ENCODE assay signal across 23 mouse cellular contexts in the genomic region with DNA sequence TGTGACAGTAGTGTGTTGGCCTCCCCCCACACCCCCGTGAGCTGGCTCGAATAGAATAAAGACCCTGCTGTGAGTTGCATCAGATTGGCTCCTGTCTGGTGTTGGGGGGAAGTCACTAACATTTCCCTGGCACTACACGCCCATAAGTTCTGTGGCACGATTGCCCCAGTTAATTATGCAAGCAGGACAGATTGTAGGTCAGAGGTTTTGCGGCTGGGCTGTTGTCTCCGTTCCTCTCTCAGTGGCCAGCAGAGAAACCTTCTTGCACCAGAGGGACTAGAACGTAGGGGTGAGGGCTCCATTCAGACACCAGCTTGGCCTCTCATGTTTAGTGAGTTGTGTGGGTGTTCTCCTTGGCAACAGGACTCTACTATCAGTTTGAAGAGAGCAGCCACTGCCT. TPM values are rescaled to one million over a fixed set of nuclear protein-coding genes. Genes with fewer than 3 reads are reported as not detected.
A peak's percentile ranks its signal among the peaks of the same experiment; 100 is the strongest.
DNase-seq lines count a peak whose midpoint lies in the region; ATAC-seq and TF ChIP-seq lines count a peak whose summit lies in the region.
"Had no signal": no experiment of that assay in that cellular context is flagged by ENCODE, and none has a peak within 500 bp of the region (broad histone marks: within the 10 kb centered on the region; RNA-seq: fewer than 3 reads in every experiment).

No protein-coding gene starts in this region.

- no peaks in the 10 kb centered on the region for H3K36me3 ChIP-seq in lung, postnatal 0 days (ENCODE audit: insufficient read depth, low read length)
- H3K36me3 ChIP-seq: embryonic facial prominence, embryonic 15.5 days; forebrain, embryonic 15.5 days; heart, embryonic 10.5 days; hindbrain, embryonic 12.5 days had no signal

- ATAC-seq in lung, postnatal 0 days, result peak; percentile 19; the same call in 1 of the 2 replicates
- no peak for ATAC-seq in erythroid progenitor cell, adult 5-6 weeks (replicated peaks; ENCODE audit: low FRiP score, poor library complexity, severe bottlenecking)
- ATAC-seq: forebrain, embryonic 15.5 days; hindbrain, embryonic 16.5 days; inflammation-experienced regulatory T-cells, adult 6 months had no signal

- no peaks in the 10 kb centered on the region for H3K4me1 ChIP-seq in lung, postnatal 0 days (ENCODE audit: insufficient read depth, low read depth, low read length)
- H3K4me1 ChIP-seq in lung, adult 2 months (ENCODE audit: control insufficient read depth, insufficient read depth, low read length), result no peaks in the 10 kb centered on the region

- TF ChIP-seq CTCF in lung, postnatal 0 days (IDR thresholded peaks at IDR 0.05), result no peak
- TF ChIP-seq CTCF in lung, adult 2 months (IDR thresholded peaks at IDR 0.05; ENCODE audit: insufficient read depth, low read length), result no peak

- TF ChIP-seq POLR2A in lung, adult 2 months (IDR thresholded peaks at IDR 0.05; ENCODE audit: borderline replicate concordance, extremely low read depth, low read depth, low read length), result no peak

- H3K4me3 ChIP-seq in lung, postnatal 0 days (ENCODE audit: low read depth, low read length), result no peak overlapping the region
- no peak overlapping the region for H3K4me3 ChIP-seq in lung, adult 2 months (replicated peaks; ENCODE audit: extremely low read depth, low read depth, low read length)
- H3K4me3 ChIP-seq: embryonic facial prominence, embryonic 15.5 days; erythroblast, embryonic 14.5 days; forebrain, embryonic 15.5 days; heart, embryonic 10.5 days; hindbrain, embryonic 12.5 days had no signal

- H3K4me2 ChIP-seq in lung, postnatal 0 days (replicated peaks; ENCODE audit: low read depth, low read length), result no peak overlapping the region
- H3K4me2 ChIP-seq: embryonic facial prominence, embryonic 15.5 days; forebrain, embryonic 15.5 days; hindbrain, embryonic 12.5 days had no signal

- H3K27ac ChIP-seq in lung, postnatal 0 days (ENCODE audit: low read length), result no peak overlapping the region
- H3K27ac ChIP-seq: embryonic facial prominence, embryonic 15.5 days; forebrain, embryonic 15.5 days; heart, embryonic 10.5 days; hindbrain, embryonic 12.5 days had no signal

- WGBS in lung, postnatal 0 days, result 75% methylated on average over 7 of the region's 7 CpGs
- WGBS in lung, adult 2 months, result 82% methylated on average over 7 of the region's 7 CpGs

- no peak overlapping the region for H3K9ac ChIP-seq in lung, postnatal 0 days (replicated peaks; ENCODE audit: low read depth)
- H3K9ac ChIP-seq: embryonic facial prominence, embryonic 15.5 days; forebrain, embryonic 15.5 days; hindbrain, embryonic 12.5 days had no signal

- H3K27me3 ChIP-seq in lung, postnatal 0 days (replicated peaks; ENCODE audit: insufficient read depth, low read length), result no peaks in the 10 kb centered on the region
- H3K27me3 ChIP-seq: embryonic facial prominence, embryonic 15.5 days; forebrain, embryonic 15.5 days; hindbrain, embryonic 12.5 days had no signal

- no peak for TF ChIP-seq EP300 in lung, postnatal 0 days (IDR thresholded peaks at IDR 0.05)

- peak; percentile 32 for DNase-seq in adrenal gland, postnatal 10 days
- DNase-seq in adrenal gland, postnatal 25 days, result no peak
- peak; percentile 21 for DNase-seq in lung, postnatal 0 days (ENCODE audit: low spot score)
- no peak for DNase-seq in lung, adult 2 months
- peak; percentile 25 for DNase-seq in lung, postnatal 25 days (ENCODE audit: low spot score)
- no peak for DNase-seq in right cerebral cortex, postnatal 25 days
- no peak for DNase-seq in urinary bladder, postnatal 4 days (ENCODE audit: low spot score in 2 of 2)
- DNase-seq: cerebellum, adult 8-10 months; cerebellum, postnatal 14 days; embryo, embryonic 11 days; gastrocnemius, postnatal 36 days; heart, adult 18-20 months; heart, postnatal 10 days; heart, postnatal 4 days had no signal

- H3K9me3 ChIP-seq in lung, postnatal 0 days (ENCODE audit: low read length), result no peaks in the 10 kb centered on the region
- H3K9me3 ChIP-seq: forebrain, embryonic 15.5 days; heart, embryonic 10.5 days; hindbrain, embryonic 12.5 days had no signal

RNA-seq across cellular contexts. Expression of a gene that starts 40.3 kb away (rescaled TPM):
- total RNA-seq in adrenal gland, postnatal 10 days (2021), result 1 to 10 TPM; 4.2 to 5.7 TPM
- 1.9 and 2.9 TPM in 2 replicates for total RNA-seq in adrenal gland, postnatal 25 days (2021)
- polyA plus RNA-seq in lung, postnatal 0 days (2015; fragmentation: Nextera tagmentation; extraction: Ambion mirVana), result 19.0 and 30.7 TPM in 2 replicates
- 6.9 and 7.5 TPM in 2 replicates for polyA plus RNA-seq in lung, adult 2 months (2012; rRNA removed)
- total RNA-seq in erythroid progenitor cell, adult 5-6 weeks (2015; ENCODE audit: low replicate concordance), result 4.2 TPM in 1 of 2 replicates, not detected in the other
- total RNA-seq in erythroid progenitor cell, adult 5-6 weeks (2017; ENCODE audit: low replicate concordance), result 1.4 and 3.1 TPM in 2 replicates
- total RNA-seq: common myeloid progenitor, adult 5-6 weeks had no signal
- polyA plus RNA-seq: erythroblast, embryonic 14.5 days had no signal

Comparison
In these comparisons a context has a peak if more than half of its experiments do, and no peak if none do; other contexts are left out.
1. DNase-seq: peak in adrenal gland, postnatal 10 days (single experiment), lung, postnatal 0 days (single experiment) and lung, postnatal 25 days (single experiment); none in adrenal gland, postnatal 25 days (single experiment), lung, adult 2 months (single experiment), right cerebral cortex, postnatal 25 days (single experiment) and urinary bladder, postnatal 4 days (0 of 2).